Mouse (Mus musculus) hindbrain, embryonic 15.5 days (tissue): ENCODE results near the gene Rbfox1. TPM values are rescaled to one million over a fixed set of nuclear protein-coding genes. Genes with fewer than 3 reads are reported as not detected.

ENCODE experiments used
- ATAC-seq: fragments of 200-750 bp; cut with Nextera tagmentation; 2 replicates; pipeline ENCODE4 v1.8.0; 2017; ENCODE audit warnings: low read depth, moderate number of reproducible peaks, moderate TSS enrichment; ENCODE audit not compliant: low FRiP score
- H3K27ac ChIP-seq: fragments of 300-500 bp; sonication (generic); replicated peaks from 2 replicates; pipeline ENCODE4 v1.5.1; 2015; ENCODE audit warnings: mild to moderate bottlenecking, inconsistent platforms
- H3K27me3 ChIP-seq: fragments of 300-500 bp; sonication (generic); 2 replicates; pipeline ENCODE4 v1.6.1; 2015; ENCODE audit warnings: control low read depth, inconsistent platforms
- H3K36me3 ChIP-seq: fragments of 300-500 bp; sonication (generic); 2 replicates; pipeline ENCODE4 v1.6.1; 2015; ENCODE audit warnings: control low read depth, inconsistent platforms
- H3K4me1 ChIP-seq: fragments of 300-500 bp; sonication (generic); replicated peaks from 2 replicates; pipeline ENCODE4 v1.6.1; 2015; ENCODE audit warnings: control low read depth, inconsistent platforms
- H3K4me2 ChIP-seq: fragments of 300-500 bp; sonication (generic); 2 replicates; pipeline ENCODE4 v1.6.1; 2015; ENCODE audit warnings: moderate library complexity, mild to moderate bottlenecking, inconsistent platforms
- H3K4me3 ChIP-seq: fragments of 300-500 bp; sonication (generic); 2 replicates; pipeline ENCODE4 v1.5.1; 2015; ENCODE audit warnings: mild to moderate bottlenecking, inconsistent platforms
- H3K9ac ChIP-seq: fragments of 300-500 bp; sonication (generic); 2 replicates; pipeline ENCODE4 v1.6.1; 2015; ENCODE audit warnings: inconsistent platforms
- H3K9me3 ChIP-seq: fragments of 300-500 bp; sonication (generic); 2 replicates; pipeline ENCODE4 v1.6.1; 2016; ENCODE audit warnings: control low read depth, inconsistent platforms
- WGBS: fragments of 180-500 bp; shearing (Covaris S2); methylation state at CpG from one replicate; pipeline ENCODE4 v1.1.7; 2015; 5-methylcytosine and 5-hydroxymethylcytosine counted together
- polyA plus RNA-seq: library from polyadenylated mRNA; unstranded; fragments of >200 nt; fragmentation: Nextera tagmentation; extraction: Ambion mirVana; gene quantifications from 2 replicates; pipeline ENCODE4 v1.2.1, GENCODE M21; 2015

The Rbfox1 gene
- 215 and 254 TPM in 2 replicates for polyA plus RNA-seq

- H3K4me3 ChIP-seq: peak within 1 kb of the TSS; percentile 59
- peaks cover 23% of the 10 kb centered on the region for H3K4me1 ChIP-seq
- peak; percentile 77 for ATAC-seq
- peak within 1 kb of the TSS; percentile 56 for H3K9ac ChIP-seq
- peaks cover 14% of the 10 kb centered on the region for H3K27me3 ChIP-seq
- H3K36me3 ChIP-seq: no peaks in the 10 kb centered on the region
- H3K27ac ChIP-seq: peak within 1 kb of the TSS; percentile 31
- H3K4me2 ChIP-seq: peak within 1 kb of the TSS; percentile 86
- no peaks in the 10 kb centered on the region for H3K9me3 ChIP-seq
- WGBS: under 1% methylated on average over 67 of the region's 69 CpGs
Observed at GRCm38 (mm10) chr16:5884746-5885689, at the start of gene Rbfox1. TSS of gene Rbfox1 (plus strand) at chr16:5885355.

GRCm38 (mm10) chr16:5836744-5837143, 48.4 kb upstream of the Rbfox1 start:
- Histone ChIP-seq H3K4me3 (no peak overlapping the region), H3K4me1 (no peaks in the 10 kb centered on the region), H3K9ac (no peak overlapping the region), H3K27ac (no peak overlapping the region), H3K27me3 (no peaks in the 10 kb centered on the region), H3K4me2 (no peak overlapping the region), H3K36me3 (no peaks in the 10 kb centered on the region), H3K9me3 (no peaks in the 10 kb centered on the region)
- ATAC-seq: no peak
- WGBS: 90% methylated on average over 2 of the region's 2 CpGs

GRCm38 (mm10) chr16:5841167-5841566, 44.0 kb upstream of the Rbfox1 start:
- WGBS: 69% methylated on average over 5 of the region's 5 CpGs
- no peak for ATAC-seq
- H3K9ac ChIP-seq: no peak overlapping the region
- no peak overlapping the region for H3K4me3 ChIP-seq
- H3K27ac ChIP-seq: no peak overlapping the region
- H3K4me1 ChIP-seq: peaks cover 3% of the 10 kb centered on the region; the same call in 1 of the 2 replicates
- H3K9me3 ChIP-seq: no peaks in the 10 kb centered on the region
- H3K4me2 ChIP-seq: no peak overlapping the region
- H3K36me3 ChIP-seq: no peaks in the 10 kb centered on the region
- H3K27me3 ChIP-seq: no peaks in the 10 kb centered on the region

GRCm38 (mm10) chr16:5845645-5846044, 39.5 kb upstream of the Rbfox1 start:
- no peaks in the 10 kb centered on the region for H3K27me3 ChIP-seq
- peak; percentile 65; the same call in 1 of the 2 replicates for ATAC-seq
- peaks cover 11% of the 10 kb centered on the region; the same call in 1 of the 2 replicates for H3K4me1 ChIP-seq
- no peaks in the 10 kb centered on the region for H3K36me3 ChIP-seq
- no peak overlapping the region for H3K27ac ChIP-seq
- H3K4me3 ChIP-seq: no peak overlapping the region
- no peak overlapping the region for H3K4me2 ChIP-seq
- H3K9ac ChIP-seq: no peak overlapping the region
- H3K9me3 ChIP-seq: no peaks in the 10 kb centered on the region
- 59% methylated on average over 11 of the region's 11 CpGs for WGBS

- ATAC-seq: no peak
- Histone ChIP-seq H3K27me3 (no peaks in the 10 kb centered on the region), H3K4me1 (peaks cover 5% of the 10 kb centered on the region; the same call in 1 of the 2 replicates), H3K27ac (no peak overlapping the region), H3K9ac (no peak overlapping the region), H3K36me3 (no peaks in the 10 kb centered on the region), H3K4me2 (no peak overlapping the region), H3K9me3 (no peaks in the 10 kb centered on the region), H3K4me3 (no peak overlapping the region)
- WGBS: 44% methylated on average over 2 of the region's 2 CpGs
Observed at GRCm38 (mm10) chr16:5853055-5853454, 32.1 kb upstream of the Rbfox1 start.

- H3K4me2 ChIP-seq: no peak overlapping the region
- no peaks in the 10 kb centered on the region for H3K9me3 ChIP-seq
- no peak overlapping the region for H3K27ac ChIP-seq
- H3K4me3 ChIP-seq: no peak overlapping the region
- no peaks in the 10 kb centered on the region for H3K27me3 ChIP-seq
- no peaks in the 10 kb centered on the region for H3K36me3 ChIP-seq
- H3K9ac ChIP-seq: no peak overlapping the region
- ATAC-seq: no peak
- 91% methylated on average over 4 of the region's 4 CpGs for WGBS
- no peaks in the 10 kb centered on the region for H3K4me1 ChIP-seq
Observed at GRCm38 (mm10) chr16:5864350-5864749, 20.8 kb upstream of the Rbfox1 start.

- WGBS: 68% methylated on average over 1 of the region's 1 CpGs
- Histone ChIP-seq H3K36me3 (no peaks in the 10 kb centered on the region), H3K27ac (no peak overlapping the region), H3K9me3 (no peaks in the 10 kb centered on the region), H3K27me3 (no peaks in the 10 kb centered on the region), H3K4me1 (no peaks in the 10 kb centered on the region), H3K9ac (no peak overlapping the region), H3K4me2 (no peak overlapping the region), H3K4me3 (no peak overlapping the region)
- ATAC-seq: no peak
Observed at GRCm38 (mm10) chr16:5866966-5867365, 18.2 kb upstream of the Rbfox1 start.

- Histone ChIP-seq H3K9ac (no peak overlapping the region), H3K4me2 (no peak overlapping the region), H3K36me3 (no peaks in the 10 kb centered on the region), H3K27me3 (no peaks in the 10 kb centered on the region), H3K27ac (no peak overlapping the region), H3K9me3 (no peaks in the 10 kb centered on the region), H3K4me3 (no peak overlapping the region), H3K4me1 (no peaks in the 10 kb centered on the region)
- no peak for ATAC-seq
- 45% methylated on average over 3 of the region's 3 CpGs for WGBS
Observed at GRCm38 (mm10) chr16:5870391-5870790, 14.8 kb upstream of the Rbfox1 start.

GRCm38 (mm10) chr16:5881820-5882219, 3.3 kb upstream of the Rbfox1 start:
- peaks cover 18% of the 10 kb centered on the region for H3K4me1 ChIP-seq
- no peak overlapping the region for H3K4me3 ChIP-seq
- H3K9ac ChIP-seq: no peak overlapping the region
- no peak overlapping the region for H3K27ac ChIP-seq
- no peaks in the 10 kb centered on the region for H3K36me3 ChIP-seq
- whole genome bisulfite sequencing: under 1% methylated on average over 4 of the region's 4 CpGs
- no peak overlapping the region for H3K4me2 ChIP-seq
- H3K27me3 ChIP-seq: peaks cover 14% of the 10 kb centered on the region
- no peaks in the 10 kb centered on the region for H3K9me3 ChIP-seq
- ATAC-seq: no peak

GRCm38 (mm10) chr16:5885690-5886050, 515 bp downstream of the Rbfox1 start:
- WGBS: 5% methylated on average over 15 of the region's 15 CpGs
- Histone ChIP-seq H3K9me3 (no peaks in the 10 kb centered on the region), H3K9ac (peak overlapping the region; percentile 56), H3K27me3 (peaks cover 14% of the 10 kb centered on the region), H3K36me3 (no peaks in the 10 kb centered on the region), H3K4me2 (peak overlapping the region; percentile 86), H3K4me3 (peak overlapping the region; percentile 59), H3K27ac (no peak overlapping the region), H3K4me1 (peaks cover 23% of the 10 kb centered on the region)
- no peak for ATAC-seq

GRCm38 (mm10) chr16:5895564-5895963, 10.4 kb downstream of the Rbfox1 start:
- no peak overlapping the region for H3K9ac ChIP-seq
- H3K27me3 ChIP-seq: no peaks in the 10 kb centered on the region
- H3K36me3 ChIP-seq: no peaks in the 10 kb centered on the region
- WGBS: 66% methylated on average over 7 of the region's 7 CpGs
- H3K4me3 ChIP-seq: no peak overlapping the region
- ATAC-seq: no peak
- H3K4me1 ChIP-seq: peaks cover 7% of the 10 kb centered on the region
- H3K9me3 ChIP-seq: no peaks in the 10 kb centered on the region
- no peak overlapping the region for H3K4me2 ChIP-seq
- no peak overlapping the region for H3K27ac ChIP-seq

GRCm38 (mm10) chr16:5898330-5898729, 13.2 kb downstream of the Rbfox1 start:
- H3K9ac ChIP-seq: no peak overlapping the region
- H3K36me3 ChIP-seq: no peaks in the 10 kb centered on the region
- H3K4me2 ChIP-seq: no peak overlapping the region
- H3K4me3 ChIP-seq: no peak overlapping the region
- peaks cover 7% of the 10 kb centered on the region for H3K4me1 ChIP-seq
- H3K27me3 ChIP-seq: no peaks in the 10 kb centered on the region
- ATAC-seq: no peak
- no peaks in the 10 kb centered on the region for H3K9me3 ChIP-seq
- H3K27ac ChIP-seq: no peak overlapping the region
- WGBS: 33% methylated on average over 2 of the region's 2 CpGs
